Mouse (Mus musculus) kidney, postnatal 14 days (tissue): ENCODE measurements around the gene Snx18.

ENCODE experiments used
- DNase-seq: peaks from one replicate; pipeline ENCODE4 v3.0.0; 2022; ENCODE audit warnings: mixed read lengths

Snx18 gene

GRCm38 (mm10) chr13:113615546-113615941 is 2.8 kb downstream of the Snx18 start:
- DNase-seq: no peak

GRCm38 (mm10) chr13:113614635-113615545 is 3.5 kb downstream of the Snx18 start:
- DNase-seq: peak; percentile 90

DNA sequence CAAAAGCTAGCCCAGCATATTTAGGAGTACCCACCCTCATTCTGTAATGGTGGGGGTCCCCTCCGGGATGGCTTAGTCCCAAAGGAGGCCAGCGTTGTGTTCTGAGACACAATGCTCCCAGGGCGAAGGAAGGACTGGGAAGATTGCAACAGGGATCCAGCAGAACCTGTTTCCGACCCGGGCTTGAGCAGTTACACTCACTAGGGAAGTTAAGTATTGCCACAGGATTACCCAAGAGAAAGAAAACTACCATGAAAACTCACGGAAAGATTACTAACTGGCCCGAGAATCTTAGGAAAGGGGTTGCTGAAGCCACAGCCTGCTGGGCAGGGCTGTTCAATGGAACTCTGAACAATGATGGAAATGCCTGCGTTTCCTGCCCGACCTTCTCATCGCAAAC is 4.5 kb downstream of the Snx18 start:
- no peak for DNase-seq

- DNase-seq: no peak
These were observed 5.0 kb downstream of the Snx18 start for GRCm38 (mm10) chr13:113613341-113613740.

- DNase-seq: peak; percentile 63
These were observed 6.0 kb downstream of the Snx18 start for GRCm38 (mm10) chr13:113612141-113612950.

DNA sequence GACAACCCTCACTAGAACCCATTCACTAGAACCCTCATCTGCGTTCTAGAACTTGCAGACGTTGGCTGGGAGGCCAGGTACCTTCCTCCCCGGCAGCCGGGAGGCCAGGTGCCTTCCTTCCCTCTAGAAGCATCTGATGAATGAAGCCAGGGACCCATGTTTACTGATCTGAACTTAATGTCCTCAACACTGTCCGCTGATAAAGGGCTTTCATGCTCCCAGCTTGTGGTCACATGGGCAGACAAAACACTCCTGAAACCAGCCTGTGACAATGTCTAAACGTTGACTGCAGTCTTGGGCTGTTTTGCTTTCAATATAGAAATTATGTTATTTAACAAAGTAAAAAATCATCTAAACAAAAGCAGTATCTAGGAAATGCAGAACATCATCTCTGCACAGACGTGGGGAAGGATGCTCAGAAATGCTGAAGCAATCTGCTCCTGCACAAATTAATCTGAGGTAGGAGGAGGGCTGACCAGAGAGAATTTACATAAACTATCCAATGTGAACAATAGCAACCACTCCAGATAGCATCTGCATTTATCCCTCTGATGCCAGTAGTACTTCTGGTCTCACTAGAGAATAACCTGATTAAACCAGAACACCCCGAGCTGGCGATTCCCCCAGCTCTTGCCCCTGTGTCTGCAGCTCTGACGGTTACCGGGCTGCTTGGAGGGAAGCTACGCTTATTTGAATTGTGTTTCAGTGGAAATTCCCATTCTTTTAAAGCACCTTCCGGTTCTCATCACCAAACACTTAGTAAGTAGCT is 7.4 kb downstream of the Snx18 start:
- no peak for DNase-seq

DNA sequence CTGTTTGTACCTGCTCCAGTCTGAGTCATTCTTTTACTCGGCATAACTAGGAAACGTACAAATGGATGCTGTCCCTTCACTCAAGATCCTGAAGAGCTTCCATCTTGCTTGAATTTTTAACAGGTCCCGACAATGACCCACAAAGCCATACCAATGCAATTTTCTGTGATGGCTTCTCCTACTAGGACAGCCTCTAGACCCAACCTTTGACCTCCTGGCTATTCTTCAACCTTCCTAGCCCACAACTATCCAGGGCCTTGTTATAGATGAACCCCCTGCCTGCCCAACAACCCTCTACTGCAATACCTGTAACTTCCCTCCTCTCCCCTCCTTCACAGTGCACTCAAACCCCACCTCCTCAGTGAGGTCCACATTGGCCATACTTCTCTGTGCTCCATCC is 8.9 kb downstream of the Snx18 start:
- no peak for DNase-seq

GRCm38 (mm10) chr13:113607821-113608220 is 10.5 kb downstream of the Snx18 start:
- DNase-seq: no peak

DNA sequence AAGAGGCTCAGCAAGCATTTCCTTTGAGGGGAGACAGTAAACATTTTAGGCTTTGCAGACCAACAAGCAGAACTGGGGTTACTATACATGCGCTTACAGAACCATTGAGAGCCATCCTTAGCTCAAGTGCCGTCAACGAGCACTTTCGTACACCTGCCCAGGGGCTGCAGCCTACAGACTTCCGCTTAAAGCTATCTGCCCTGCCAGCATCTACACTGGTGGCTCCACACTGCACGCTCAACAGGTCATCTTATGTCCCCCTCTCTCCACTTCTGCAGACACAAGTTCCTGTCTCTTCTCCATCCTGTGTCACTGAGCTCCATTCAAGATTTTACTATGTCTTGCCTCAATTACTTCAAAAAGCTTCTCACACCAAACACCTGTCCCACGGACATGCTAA is 11.0 kb downstream of the Snx18 start:
- no peak for DNase-seq

- DNase-seq: no peak
These were observed 11.5 kb downstream of the Snx18 start for GRCm38 (mm10) chr13:113606741-113607358.

- no peak for DNase-seq
These were observed 12.2 kb downstream of the Snx18 start for GRCm38 (mm10) chr13:113606131-113606530.

DNA sequence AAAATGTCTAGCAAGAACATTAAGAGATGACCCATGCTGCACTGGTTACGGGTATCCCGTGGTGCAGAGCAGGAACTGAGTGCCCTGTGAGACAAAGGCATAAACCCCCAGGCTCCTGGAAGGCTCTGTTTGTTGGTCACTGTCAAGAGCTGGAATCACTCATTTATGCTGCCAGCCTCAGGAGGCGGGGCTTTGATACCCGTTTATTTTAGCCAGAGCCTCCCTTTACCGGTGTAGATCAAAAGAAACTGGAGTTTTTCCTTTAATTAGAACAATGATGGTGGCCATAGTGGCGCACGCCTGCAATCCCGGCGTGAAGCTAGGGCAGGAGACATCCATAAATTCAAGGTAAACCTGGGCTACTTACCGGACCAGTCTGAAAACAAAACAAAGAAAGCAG is 12.7 kb downstream of the Snx18 start:
- no peak for DNase-seq

- DNase-seq: no peak
These were observed 14.0 kb downstream of the Snx18 start for GRCm38 (mm10) chr13:113604321-113604720.

DNA sequence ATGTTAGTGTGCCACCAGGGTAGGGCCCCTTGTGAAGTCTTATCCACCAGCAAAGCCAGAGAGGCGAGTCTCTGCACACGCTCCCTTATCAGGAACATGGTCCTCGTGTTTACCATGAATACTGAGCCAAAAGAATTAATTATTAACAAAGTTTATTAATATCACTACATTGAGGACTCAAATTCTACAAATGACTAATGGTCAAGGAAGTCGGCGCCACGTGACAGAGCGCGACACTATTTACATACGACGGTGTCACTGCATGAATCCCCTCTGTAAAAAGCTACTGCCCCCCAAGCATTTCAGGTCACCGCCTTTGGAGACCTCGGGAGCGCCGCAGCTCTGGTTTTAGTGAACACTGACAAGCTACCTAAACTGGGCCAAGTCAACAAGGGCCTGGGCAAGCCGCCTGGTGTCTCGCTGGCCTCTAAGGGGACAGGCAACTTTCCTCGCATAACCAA is 15.5 kb downstream of the Snx18 start:
- DNase-seq: no peak

GRCm38 (mm10) chr13:113601831-113602604 is 16.3 kb downstream of the Snx18 start:
- no peak for DNase-seq

DNA sequence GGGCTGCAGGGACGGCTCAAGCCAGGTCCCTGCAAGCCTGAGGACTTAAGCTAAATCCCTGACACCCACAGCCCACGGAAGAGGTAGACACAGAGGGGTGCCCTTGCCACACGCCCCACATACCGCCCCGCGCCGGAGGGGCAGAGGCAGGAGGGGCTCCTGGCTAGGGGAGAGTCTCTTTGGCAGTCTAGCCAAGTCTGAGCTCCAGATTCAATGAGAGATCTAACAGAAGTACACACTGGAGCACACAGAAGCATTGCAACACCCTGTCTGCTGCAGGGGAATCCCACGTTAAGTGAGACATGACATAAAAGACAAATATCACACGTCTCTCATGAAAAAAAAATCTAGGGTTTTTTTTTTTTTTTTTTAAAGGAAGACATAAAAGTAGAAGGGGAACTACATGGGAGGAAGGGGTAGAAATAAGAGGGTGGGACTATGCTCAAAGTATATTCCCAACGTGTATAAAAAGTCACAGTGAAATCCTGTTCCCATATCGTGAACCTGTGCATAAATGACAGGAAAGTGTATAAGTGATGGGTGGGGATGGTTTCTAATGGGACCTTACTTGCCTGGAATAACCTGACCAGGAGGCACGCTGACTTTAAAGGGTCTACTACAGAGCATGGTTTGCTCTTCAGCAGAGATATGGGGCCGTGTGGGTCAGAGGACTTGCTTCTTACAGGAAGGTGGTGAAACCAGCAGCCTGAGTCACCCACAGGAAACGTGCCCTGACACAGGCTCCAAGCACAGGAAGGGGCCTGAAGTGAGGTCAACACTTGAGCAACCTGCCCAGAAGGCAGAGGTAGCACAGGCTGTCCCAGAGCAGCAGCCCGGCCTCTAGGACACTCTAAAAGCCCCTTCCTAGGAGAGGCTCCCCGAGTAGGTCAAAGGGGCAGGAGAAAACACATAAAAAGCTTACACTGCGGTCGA is 17.6 kb downstream of the Snx18 start:
- DNase-seq: no peak

- no peak for DNase-seq
These were observed 18.4 kb downstream of the Snx18 start for GRCm38 (mm10) chr13:113599701-113600530.

DNA sequence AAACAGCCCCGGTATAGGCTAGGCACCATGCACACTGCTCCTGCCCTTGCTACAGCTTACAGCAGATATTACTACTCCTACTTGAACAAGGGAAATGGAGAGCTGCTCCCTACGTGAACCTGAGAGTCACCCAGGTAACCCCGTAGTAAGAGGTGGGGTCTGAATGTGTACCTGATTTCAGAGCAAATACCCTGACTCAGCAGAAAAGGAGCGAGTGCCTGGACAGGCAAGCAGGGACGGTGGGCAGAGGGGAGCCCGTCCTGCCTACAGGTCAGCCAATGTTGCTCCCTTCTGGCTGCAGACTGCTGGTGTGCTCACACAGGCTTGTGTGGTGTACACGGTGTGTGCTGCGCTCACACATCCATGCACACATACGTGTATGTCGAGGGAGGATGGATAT is 20.7 kb downstream of the Snx18 start:
- no peak for DNase-seq

- DNase-seq: no peak
These were observed 21.4 kb downstream of the Snx18 start for GRCm38 (mm10) chr13:113596821-113597541.
